Mouse (Mus musculus): ENCODE data around the gene Tmem95. TPM values are rescaled to one million over a fixed set of nuclear protein-coding genes. Genes with fewer than 3 reads are reported as not detected.

Tmem95 gene
- polyA plus RNA-seq (2012): not detected in 2 replicates

- no peak for TF ChIP-seq GATA1 (IDR thresholded peaks at IDR 0.05; ENCODE audit: low read length)
Observed at GRCm38 (mm10) chr11:69877878-69878277, at the start of gene Tmem95. TSS of gene Tmem95 (minus strand) at chr11:69878018.

GRCm38 (mm10) chr11:69927501-69927900, 49.7 kb upstream of the Tmem95 start:
- no peak for TF ChIP-seq GATA1 (IDR thresholded peaks at IDR 0.05; ENCODE audit: low read length)

- TF ChIP-seq GATA1 (IDR thresholded peaks at IDR 0.05; ENCODE audit: low read length): no peak
Observed at GRCm38 (mm10) chr11:69922796-69923195, 45.0 kb upstream of the Tmem95 start.

- TF ChIP-seq GATA1 (IDR thresholded peaks at IDR 0.05; ENCODE audit: low read length): no peak
Observed at GRCm38 (mm10) chr11:69922012-69922756, 44.4 kb upstream of the Tmem95 start.

GRCm38 (mm10) chr11:69921114-69922011, 43.5 kb upstream of the Tmem95 start, which contains the start of gene Eif5a:
TSS of gene Eif5a (minus strand) at chr11:69921958.
- TF ChIP-seq GATA1 (IDR thresholded peaks at IDR 0.05; ENCODE audit: low read length): no peak

- TF ChIP-seq GATA1 (IDR thresholded peaks at IDR 0.05; ENCODE audit: low read length): no peak
Observed at GRCm38 (mm10) chr11:69920266-69921031, 42.6 kb upstream of the Tmem95 start.

GRCm38 (mm10) chr11:69919661-69920265, 41.9 kb upstream of the Tmem95 start:
- TF ChIP-seq GATA1 (IDR thresholded peaks at IDR 0.05; ENCODE audit: low read length): no peak

GRCm38 (mm10) chr11:69919053-69919452, 41.2 kb upstream of the Tmem95 start:
- TF ChIP-seq GATA1 (IDR thresholded peaks at IDR 0.05; ENCODE audit: low read length): no peak

GRCm38 (mm10) chr11:69918118-69918517, 40.3 kb upstream of the Tmem95 start:
- no peak for TF ChIP-seq GATA1 (IDR thresholded peaks at IDR 0.05; ENCODE audit: low read length)

- TF ChIP-seq GATA1 (IDR thresholded peaks at IDR 0.05; ENCODE audit: low read length): no peak
Observed at GRCm38 (mm10) chr11:69917379-69917948, 39.6 kb upstream of the Tmem95 start.

- peak; percentile 80 for TF ChIP-seq GATA1 (IDR thresholded peaks at IDR 0.05; ENCODE audit: low read length)
Observed at GRCm38 (mm10) chr11:69915667-69916627, 38.1 kb upstream of the Tmem95 start.

- TF ChIP-seq GATA1 (IDR thresholded peaks at IDR 0.05; ENCODE audit: low read length): no peak
Observed at GRCm38 (mm10) chr11:69914917-69915430, 37.2 kb upstream of the Tmem95 start.

GRCm38 (mm10) chr11:69914372-69914764, 36.5 kb upstream of the Tmem95 start:
- no peak for TF ChIP-seq GATA1 (IDR thresholded peaks at IDR 0.05; ENCODE audit: low read length)

Data from G1E-ER4 (cell line).